ENCODE assay signal across 18 mouse cellular contexts in genomic region chr8:93228673-93229370, GRCm38 (mm10). TPM values are rescaled to one million over a fixed set of nuclear protein-coding genes. Genes with fewer than 3 reads are reported as not detected.
DNase-seq lines count a peak whose midpoint lies in the region; ATAC-seq and TF ChIP-seq lines count a peak whose summit lies in the region.
"Had no signal": no experiment of that assay in that cellular context is flagged by ENCODE, and none has a peak within 500 bp of the region (broad histone marks: within the 10 kb centered on the region; RNA-seq: fewer than 3 reads in every experiment).

No protein-coding gene starts in this region.

- peak; percentile 19 for DNase-seq in adrenal gland, postnatal 14 days
- DNase-seq in adrenal gland, adult 8-10 months = no peak
- peak; percentile 5 to 26 for DNase-seq in urinary bladder, postnatal 36 days (ENCODE audit: low spot score in 2 of 2)
- DNase-seq in urinary bladder, adult 2 months (ENCODE audit: low spot score) = no peak
- DNase-seq in lung, postnatal 0 days (ENCODE audit: low spot score) = peak; percentile 84
- no peak for DNase-seq in gastrocnemius, adult 8-10 months (ENCODE audit: low spot score in 2 of 2)
- DNase-seq in spleen, adult 12 weeks (ENCODE audit: low spot score) = no peak
- DNase-seq: cerebellum, postnatal 25 days; right cerebral cortex, postnatal 25 days had no signal

- no peaks in the 10 kb centered on the region for H3K9me3 ChIP-seq in lung, postnatal 0 days (ENCODE audit: low read length)
- H3K9me3 ChIP-seq in neural tube, embryonic 15.5 days (replicated peaks) = no peaks in the 10 kb centered on the region
- H3K9me3 ChIP-seq: embryonic facial prominence, embryonic 15.5 days; hindbrain, embryonic 10.5 days had no signal

- ATAC-seq in lung, postnatal 0 days = peak; percentile 90
- ATAC-seq in neural tube, embryonic 15.5 days (ENCODE audit: low FRiP score) = no peak

- no peaks in the 10 kb centered on the region for H3K27me3 ChIP-seq in lung, postnatal 0 days (replicated peaks; ENCODE audit: insufficient read depth, low read length)
- no peaks in the 10 kb centered on the region for H3K27me3 ChIP-seq in neural tube, embryonic 15.5 days (replicated peaks)
- H3K27me3 ChIP-seq: embryonic facial prominence, embryonic 15.5 days had no signal

- TF ChIP-seq EP300 in lung, postnatal 0 days (IDR thresholded peaks at IDR 0.05) = peak; percentile 70

- no peak overlapping the region for H3K4me3 ChIP-seq in lung, postnatal 0 days (ENCODE audit: low read depth, low read length)
- no peak overlapping the region for H3K4me3 ChIP-seq in neural tube, embryonic 15.5 days (replicated peaks)
- H3K4me3 ChIP-seq: embryonic facial prominence, embryonic 15.5 days; hindbrain, embryonic 10.5 days; layer of hippocampus, adult 2 months had no signal

- H3K4me1 ChIP-seq in lung, postnatal 0 days (ENCODE audit: insufficient read depth, low read depth, low read length) = no peaks in the 10 kb centered on the region
- H3K4me1 ChIP-seq in neural tube, embryonic 15.5 days = no peaks in the 10 kb centered on the region
- H3K4me1 ChIP-seq: embryonic facial prominence, embryonic 15.5 days; hindbrain, embryonic 10.5 days had no signal

- H3K9ac ChIP-seq in lung, postnatal 0 days (replicated peaks; ENCODE audit: low read depth) = no peak overlapping the region
- H3K9ac ChIP-seq in neural tube, embryonic 15.5 days (replicated peaks) = no peak overlapping the region
- H3K9ac ChIP-seq: embryonic facial prominence, embryonic 15.5 days had no signal

- peak overlapping the region; percentile 79 for H3K27ac ChIP-seq in lung, postnatal 0 days (ENCODE audit: low read length)
- H3K27ac ChIP-seq in neural tube, embryonic 15.5 days (replicated peaks) = no peak overlapping the region
- H3K27ac ChIP-seq: embryonic facial prominence, embryonic 15.5 days; hindbrain, embryonic 10.5 days; layer of hippocampus, adult 2 months had no signal

- 33% methylated on average over 11 of the region's 11 CpGs for WGBS in lung, postnatal 0 days
- WGBS in neural tube, embryonic 15.5 days = 83% methylated on average over 11 of the region's 11 CpGs

- H3K4me2 ChIP-seq in lung, postnatal 0 days (replicated peaks; ENCODE audit: low read depth, low read length) = peak overlapping the region; percentile 42
- no peak overlapping the region for H3K4me2 ChIP-seq in neural tube, embryonic 15.5 days
- H3K4me2 ChIP-seq: embryonic facial prominence, embryonic 15.5 days had no signal

- H3K36me3 ChIP-seq in lung, postnatal 0 days (ENCODE audit: insufficient read depth, low read length) = no peaks in the 10 kb centered on the region
- no peaks in the 10 kb centered on the region for H3K36me3 ChIP-seq in neural tube, embryonic 15.5 days
- H3K36me3 ChIP-seq: embryonic facial prominence, embryonic 15.5 days; hindbrain, embryonic 10.5 days had no signal

- no peak for TF ChIP-seq CTCF in lung, postnatal 0 days (IDR thresholded peaks at IDR 0.05)

RNA-seq across cellular contexts. Expression of gene Ces1e, which starts 0.6 kb away (rescaled TPM):
- 1.8 TPM in 1 of 2 replicates, not detected in the other for total RNA-seq in adrenal gland, postnatal 14 days (2021)
- not detected for total RNA-seq in adrenal gland, adult 8-10 months (2022)
- 0.15 TPM in 1 of 2 replicates, not detected in the other for polyA plus RNA-seq in urinary bladder, adult 2 months (2012; rRNA removed)
- polyA plus RNA-seq in lung, postnatal 0 days (2015; fragmentation: Nextera tagmentation; extraction: Ambion mirVana) = 2.7 and 3.8 TPM in 2 replicates
- not detected in 2 replicates for polyA plus RNA-seq in neural tube, embryonic 15.5 days (2015; fragmentation: Nextera tagmentation; extraction: Ambion mirVana)
- total RNA-seq in gastrocnemius, adult 8-10 months (2022) = under 1 TPM; 0.29 to 0.48 (median 0.39) TPM
- total RNA-seq: ES-E14; layer of hippocampus, adult 2 months; left cerebral cortex, postnatal 25 days; megakaryocyte progenitor cell, adult 5-6 weeks; neutrophil, adult 5-6 weeks had no signal
- polyA plus RNA-seq: hindbrain, embryonic 10.5 days; testis, adult 2 months had no signal

RNA-seq across cellular contexts. Expression of gene Ces1d, which starts 31.2 kb away (rescaled TPM):
- total RNA-seq in adrenal gland, postnatal 14 days (2021) = 584 and 637 TPM in 2 replicates
- total RNA-seq in adrenal gland, adult 8-10 months (2022) = 100 to 1,000 TPM in 3 of 4 experiments, 10 to 100 TPM in 1; 62.1 to 230 (median 170) TPM
- polyA plus RNA-seq in urinary bladder, adult 2 months (2012; rRNA removed) = 11.4 and 35.7 TPM in 2 replicates
- polyA plus RNA-seq in lung, postnatal 0 days (2015; fragmentation: Nextera tagmentation; extraction: Ambion mirVana) = 408 and 424 TPM in 2 replicates
- 0.22 and 0.92 TPM in 2 replicates for polyA plus RNA-seq in neural tube, embryonic 15.5 days (2015; fragmentation: Nextera tagmentation; extraction: Ambion mirVana)
- 100 to 1,000 TPM in 2 of 4 experiments, 10 to 100 TPM in 2; 73.3 to 160 (median 104) TPM for total RNA-seq in gastrocnemius, adult 8-10 months (2022)
- total RNA-seq: ES-E14; left cerebral cortex, postnatal 25 days had no signal

RNA-seq across cellular contexts. Expression of gene Ces1f, which starts 50.7 kb away (rescaled TPM):
- total RNA-seq in adrenal gland, postnatal 14 days (2021) = 7.9 and 13.1 TPM in 2 replicates
- total RNA-seq in adrenal gland, adult 8-10 months (2022) = 10 to 100 TPM in 3 of 4 experiments, 1 to 10 TPM in 1; 7.1 to 16.4 (median 13.4) TPM
- 2.3 and 5.2 TPM in 2 replicates for polyA plus RNA-seq in urinary bladder, adult 2 months (2012; rRNA removed)
- 1.1 and 1.3 TPM in 2 replicates for polyA plus RNA-seq in lung, postnatal 0 days (2015; fragmentation: Nextera tagmentation; extraction: Ambion mirVana)
- 0.28 TPM in 1 of 2 replicates, not detected in the other for polyA plus RNA-seq in neural tube, embryonic 15.5 days (2015; fragmentation: Nextera tagmentation; extraction: Ambion mirVana)
- total RNA-seq in gastrocnemius, adult 8-10 months (2022) = under 1 TPM in 3 of 4 experiments, not detected in 1; 0.17 to 0.81 (median 0.54) TPM
- total RNA-seq: ES-E14; layer of hippocampus, adult 2 months; left cerebral cortex, postnatal 25 days; megakaryocyte progenitor cell, adult 5-6 weeks; neutrophil, adult 5-6 weeks had no signal
- polyA plus RNA-seq: embryonic facial prominence, embryonic 15.5 days; hindbrain, embryonic 10.5 days had no signal

Comparison
In these comparisons a context has a peak if more than half of its experiments do, and no peak if none do; other contexts are left out.
1. DNase-seq: peak in adrenal gland, postnatal 14 days (single experiment), urinary bladder, postnatal 36 days (2 of 2) and lung, postnatal 0 days (single experiment); none in adrenal gland, adult 8-10 months (single experiment), urinary bladder, adult 2 months (single experiment), gastrocnemius, adult 8-10 months (0 of 2) and spleen, adult 12 weeks (single experiment).